Mouse (Mus musculus) liver, adult 2 months (tissue): ENCODE data around the gene Pgghg. TPM values are rescaled to one million over a fixed set of nuclear protein-coding genes. Genes with fewer than 3 reads are reported as not detected.

Source experiments
- DNase-seq: peaks from one replicate; pipeline ENCODE4 v3.0.0-alpha.2; 2011; ENCODE audit warnings: low read depth, low spot score; ENCODE audit errors: extremely low read depth
- H3K27ac ChIP-seq: fragments of 200-500 bp; replicated peaks from 2 replicates; pipeline ENCODE4 v1.5.1; 2012; ENCODE audit warnings: low read depth, mild to moderate bottlenecking, control low read depth, inconsistent platforms, low read length; ENCODE audit not compliant: insufficient read depth
- H3K27me3 ChIP-seq: fragments of 200-500 bp; 2 replicates; pipeline ENCODE4 v1.6.1; 2012; ENCODE audit warnings: mild to moderate bottlenecking, moderate library complexity, low read length, inconsistent platforms; ENCODE audit not compliant: control insufficient read depth, insufficient read depth
- H3K36me3 ChIP-seq: fragments of 200-500 bp; 2 replicates; pipeline ENCODE4 v1.6.1; 2012; ENCODE audit warnings: low read length, inconsistent platforms; ENCODE audit not compliant: control insufficient read depth, insufficient read depth
- H3K4me1 ChIP-seq: fragments of 200-500 bp; 2 replicates; pipeline ENCODE4 v1.6.1; 2011; ENCODE audit warnings: low read length; ENCODE audit not compliant: control insufficient read depth, insufficient read depth
- H3K4me3 ChIP-seq: fragments of 200-500 bp; 2 replicates; pipeline ENCODE4 v1.5.1; 2011; ENCODE audit warnings: low read depth, mild to moderate bottlenecking, control low read depth, low read length, moderate library complexity; ENCODE audit not compliant: insufficient read depth
- H3K79me2 ChIP-seq: fragments of 200-500 bp; 2 replicates; pipeline ENCODE4 v1.6.1; 2012; ENCODE audit warnings: inconsistent platforms, mild to moderate bottlenecking, low read length, moderate library complexity; ENCODE audit not compliant: control insufficient read depth, insufficient read depth
- H3K9ac ChIP-seq: fragments of 200-500 bp; 2 replicates; pipeline ENCODE4 v1.6.1; 2012; ENCODE audit warnings: low read depth, mild to moderate bottlenecking, control low read depth, inconsistent platforms, low read length
- CTCF ChIP-seq: fragments of 200-500 bp; IDR thresholded peaks from 2 replicates; pipeline ENCODE4 v1.5.1; 2011; ENCODE audit warnings: low read depth, low read length, control low read depth
- POLR2A ChIP-seq: fragments of 200-500 bp; IDR thresholded peaks from 2 replicates; pipeline ENCODE4 v1.6.1; 2011; ENCODE audit warnings: low read length, control low read depth; ENCODE audit not compliant: insufficient read depth; ENCODE audit errors: extremely low read depth
- WGBS: fragments of 180-500 bp; shearing (Covaris S2); methylation state at CpG from one replicate; pipeline ENCODE4 v1.1.7; 2018; 5-methylcytosine and 5-hydroxymethylcytosine counted together
- polyA plus RNA-seq: library from polyadenylated mRNA; depleted of rRNA; stranded (reverse); fragments of >200 nt; gene quantifications from 2 replicates; pipeline ENCODE4 v1.2.3, GENCODE M21; 2012
- total RNA-seq: library from RNA; depleted of rRNA; stranded (reverse); fragments of >200 nt; gene quantifications from 2 replicates; pipeline ENCODE4 v1.2.3, GENCODE M21; 2014

The Pgghg gene
- total and polyA plus RNA-seq, 2 experiments, result 16.6 to 43.3 TPM

DNA sequence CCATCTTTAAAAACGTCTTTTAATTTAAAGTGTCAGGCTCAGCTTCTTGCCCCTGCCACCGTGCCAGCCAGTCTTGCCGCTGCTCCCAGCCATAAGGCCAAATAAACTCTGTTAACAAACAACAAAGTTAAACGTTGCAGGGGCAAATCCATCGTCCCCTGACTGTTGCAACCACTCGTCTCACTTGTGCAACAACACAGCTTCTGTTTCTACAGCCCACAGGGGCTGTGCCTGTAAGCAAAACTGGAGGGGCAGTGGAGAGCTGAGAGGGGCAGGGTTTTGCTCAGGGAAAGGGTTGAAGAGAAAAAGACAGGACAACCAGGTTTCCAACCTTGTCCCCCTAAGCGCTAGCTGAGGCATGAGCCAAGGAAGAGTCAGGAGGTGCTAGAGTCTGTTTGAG, 33.0 kb upstream of the Pgghg start:
- H3K27me3 ChIP-seq, result no peaks in the 10 kb centered on the region
- peaks cover 25% of the 10 kb centered on the region for H3K4me1 ChIP-seq
- TF ChIP-seq CTCF (no peak), POLR2A (0 out of 2 replicates have a peak, but pooled peaks have one; percentile 52)
- peak overlapping the region; percentile 28 for H3K4me3 ChIP-seq
- H3K79me2 ChIP-seq, result peaks cover 5% of the 10 kb centered on the region; the same call in 1 of the 2 replicates
- 13% methylated on average over 7 of the region's 7 CpGs for WGBS
- peak overlapping the region; percentile 41 for H3K9ac ChIP-seq
- peak; percentile 88 for DNase-seq
- H3K27ac ChIP-seq, result peak overlapping the region; percentile 87
- H3K36me3 ChIP-seq, result peaks cover 4% of the 10 kb centered on the region; the same call in 1 of the 2 replicates

DNA sequence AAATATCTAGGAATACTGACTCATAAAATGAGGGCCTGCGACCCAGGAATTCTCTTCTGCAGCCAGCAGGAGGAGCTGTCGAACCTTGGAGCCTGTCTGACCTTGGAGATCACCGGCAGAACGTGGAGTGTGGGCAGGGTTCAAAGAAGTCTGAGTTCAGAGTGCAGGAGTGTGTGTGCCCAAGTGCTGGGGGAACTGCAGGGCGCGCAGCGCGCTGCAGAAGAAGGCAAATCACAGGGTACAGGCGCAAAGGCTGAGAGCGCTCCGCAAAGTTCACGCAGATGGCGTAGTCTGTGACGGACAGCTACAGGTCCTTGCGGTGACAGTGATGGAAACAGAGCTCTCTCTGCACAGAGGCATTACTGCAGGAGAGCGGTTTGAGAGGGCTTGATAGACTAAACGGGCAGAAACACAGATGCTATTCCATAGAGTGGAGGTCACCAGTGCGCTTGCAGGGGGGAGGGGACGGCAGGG, 32.5 kb upstream of the Pgghg start:
- H3K4me3 ChIP-seq, result peak overlapping the region; percentile 48
- peaks cover 4% of the 10 kb centered on the region; the same call in 1 of the 2 replicates for H3K36me3 ChIP-seq
- peak overlapping the region; percentile 87 for H3K27ac ChIP-seq
- H3K79me2 ChIP-seq, result peaks cover 5% of the 10 kb centered on the region; the same call in 1 of the 2 replicates
- peak overlapping the region; percentile 72 for H3K9ac ChIP-seq
- peaks cover 28% of the 10 kb centered on the region for H3K4me1 ChIP-seq
- TF ChIP-seq CTCF (peak; percentile 93), POLR2A (0 out of 2 replicates have a peak, but pooled peaks have one; percentile 31)
- H3K27me3 ChIP-seq, result no peaks in the 10 kb centered on the region
- DNase-seq, result peak; percentile 91
- under 1% methylated on average over 19 of the region's 19 CpGs for WGBS

DNA sequence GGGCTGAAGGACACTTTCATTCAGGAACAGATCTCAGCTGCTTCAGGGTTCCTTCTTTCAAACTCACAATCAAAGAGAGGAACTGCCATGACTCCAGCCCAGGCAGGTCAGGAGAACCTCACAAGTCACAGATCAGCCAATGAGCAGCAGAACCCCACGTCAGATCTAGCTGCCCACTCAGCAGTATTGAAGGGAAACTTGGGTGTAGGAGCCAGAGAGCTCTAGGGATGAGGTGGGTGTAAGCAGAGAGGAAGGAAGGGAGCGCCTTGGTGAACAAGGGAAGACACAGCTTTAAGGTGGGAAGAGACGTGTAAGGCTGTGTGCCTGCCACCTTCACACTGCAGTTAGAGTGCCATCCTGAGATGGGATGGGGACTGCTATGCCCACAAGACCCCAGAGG, 28.9 kb upstream of the Pgghg start:
- peaks cover 40% of the 10 kb centered on the region for H3K4me1 ChIP-seq
- H3K27ac ChIP-seq, result peak overlapping the region; percentile 84
- peaks cover 5% of the 10 kb centered on the region; the same call in 1 of the 2 replicates for H3K36me3 ChIP-seq
- DNase-seq, result peak; percentile 53
- WGBS, result 41% methylated on average over 3 of the region's 3 CpGs
- no peak overlapping the region for H3K4me3 ChIP-seq
- no peaks in the 10 kb centered on the region; the same call in 1 of the 2 replicates for H3K79me2 ChIP-seq
- TF ChIP-seq CTCF (no peak), POLR2A (no peak)
- H3K27me3 ChIP-seq, result no peaks in the 10 kb centered on the region
- H3K9ac ChIP-seq, result peak overlapping the region; percentile 58

DNA sequence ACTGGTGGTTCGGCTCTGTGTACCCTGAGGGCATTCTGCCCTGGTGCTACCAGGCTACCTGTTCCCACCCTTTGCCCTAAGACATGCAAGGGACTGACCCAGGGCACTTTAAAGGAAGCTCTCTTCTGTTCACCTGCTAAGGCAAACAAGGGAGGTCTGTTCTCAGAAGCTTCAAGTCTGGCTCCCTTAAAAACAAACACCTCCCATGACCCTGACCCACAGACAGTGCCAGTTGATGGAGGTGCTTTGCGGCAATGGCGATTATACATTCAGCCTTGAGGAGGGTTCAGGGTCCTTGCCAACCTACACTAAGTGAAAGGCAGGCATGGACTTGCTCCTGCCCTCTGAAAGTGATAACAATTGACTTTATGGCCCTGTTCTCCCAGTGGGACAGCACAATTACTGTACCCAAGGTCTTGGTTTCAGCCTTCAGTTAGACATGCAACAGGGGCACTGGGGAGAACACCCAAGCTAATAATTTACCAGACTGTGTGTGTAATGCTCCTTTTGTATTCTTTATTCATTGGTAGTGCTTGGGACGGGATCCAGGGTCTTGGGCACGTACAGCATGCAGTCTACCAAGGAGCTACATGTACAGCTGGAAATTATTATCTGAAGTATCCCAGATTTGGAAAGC, 28.2 kb upstream of the Pgghg start:
- DNase-seq, result peak; percentile 96
- Histone ChIP-seq H3K27ac (peak overlapping the region; percentile 95), H3K4me3 (no peak overlapping the region), H3K36me3 (peaks cover 8% of the 10 kb centered on the region; the same call in 1 of the 2 replicates), H3K79me2 (no peaks in the 10 kb centered on the region; the same call in 1 of the 2 replicates), H3K9ac (peak overlapping the region; percentile 58), H3K27me3 (no peaks in the 10 kb centered on the region), H3K4me1 (peaks cover 40% of the 10 kb centered on the region)
- TF ChIP-seq CTCF (no peak), POLR2A (no peak)
- 23% methylated on average over 5 of the region's 5 CpGs for WGBS

DNA sequence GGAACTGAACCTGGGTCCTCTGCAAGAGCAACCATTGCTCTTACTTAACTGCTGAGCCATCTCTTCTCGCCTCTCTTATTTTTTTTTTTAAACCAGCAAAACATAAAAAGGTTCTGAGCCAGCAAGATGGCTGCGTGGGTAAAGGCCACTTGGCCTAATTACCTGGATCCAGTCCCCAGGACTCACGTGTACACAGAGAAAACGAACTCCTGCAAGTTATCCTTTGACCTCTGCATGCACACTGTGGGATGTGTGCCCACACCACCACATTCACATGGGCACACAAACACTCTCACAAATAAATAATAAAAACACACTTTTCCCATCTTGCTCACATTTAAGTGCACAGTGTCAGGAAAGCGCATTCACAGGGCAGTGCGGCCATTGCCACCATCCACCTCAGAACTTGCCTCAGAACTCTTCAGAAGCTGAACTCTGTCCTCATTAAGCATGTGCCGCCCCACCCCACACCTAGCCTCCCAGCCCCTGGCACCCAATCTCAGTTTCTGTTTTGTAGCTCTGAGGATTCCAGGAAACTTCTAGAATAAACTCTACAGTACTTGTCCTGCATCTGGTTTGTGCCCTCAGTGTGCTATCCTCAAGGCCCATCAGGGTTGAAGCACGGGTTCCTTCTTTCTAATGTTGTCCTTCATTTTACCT, 27.0 kb upstream of the Pgghg start:
- TF ChIP-seq CTCF (no peak), POLR2A (no peak)
- Histone ChIP-seq H3K27me3 (no peaks in the 10 kb centered on the region), H3K27ac (peak overlapping the region; percentile 95), H3K36me3 (peaks cover 11% of the 10 kb centered on the region; the same call in 1 of the 2 replicates), H3K79me2 (no peaks in the 10 kb centered on the region; the same call in 1 of the 2 replicates), H3K9ac (no peak overlapping the region), H3K4me3 (no peak overlapping the region), H3K4me1 (peaks cover 39% of the 10 kb centered on the region)
- peak; percentile 95 for DNase-seq
- 28% methylated on average over 8 of the region's 8 CpGs for WGBS
